Mouse (Mus musculus) intestine, embryonic 15.5 days (tissue): Measurements from ENCODE around the gene Mrpl10. TPM values are rescaled to one million over a fixed set of nuclear protein-coding genes. Genes with fewer than 3 reads are reported as not detected.

ENCODE experiments used
- ATAC-seq: fragments of 200-750 bp; cut with Nextera tagmentation; 2 replicates; pipeline ENCODE4 v1.8.0; 2017; ENCODE audit warnings: moderate TSS enrichment, moderate library complexity
- H3K27ac ChIP-seq: fragments of 300-500 bp; sonication (generic); 2 replicates; pipeline ENCODE4 v1.5.1; 2015; ENCODE audit warnings: mild to moderate bottlenecking, inconsistent platforms
- H3K27me3 ChIP-seq: fragments of 300-500 bp; sonication (generic); replicated peaks from 2 replicates; pipeline ENCODE4 v1.6.1; 2015; ENCODE audit warnings: inconsistent platforms
- H3K36me3 ChIP-seq: fragments of 300-500 bp; sonication (generic); 2 replicates; pipeline ENCODE4 v1.6.1; 2015; ENCODE audit warnings: inconsistent platforms
- H3K4me1 ChIP-seq: fragments of 300-500 bp; sonication (generic); replicated peaks from 2 replicates; pipeline ENCODE4 v1.6.1; 2015; ENCODE audit warnings: inconsistent platforms
- H3K4me2 ChIP-seq: fragments of 300-500 bp; sonication (generic); replicated peaks from 2 replicates; pipeline ENCODE4 v1.6.1; 2015; ENCODE audit warnings: mild to moderate bottlenecking, inconsistent platforms
- H3K4me3 ChIP-seq: fragments of 300-500 bp; sonication (generic); replicated peaks from 2 replicates; pipeline ENCODE4 v1.5.1; 2015; ENCODE audit warnings: inconsistent platforms
- H3K9ac ChIP-seq: fragments of 300-500 bp; sonication (generic); 2 replicates; pipeline ENCODE4 v1.6.1; 2015; ENCODE audit warnings: inconsistent platforms
- H3K9me3 ChIP-seq: fragments of 300-500 bp; sonication (generic); 2 replicates; pipeline ENCODE4 v1.6.1; 2016; ENCODE audit warnings: inconsistent platforms
- WGBS: fragments of 180-500 bp; shearing (Covaris S2); methylation state at CpG from one replicate; pipeline ENCODE4 v1.1.7; 2015; 5-methylcytosine and 5-hydroxymethylcytosine counted together
- polyA plus RNA-seq: library from polyadenylated mRNA; unstranded; fragments of >200 nt; fragmentation: Nextera tagmentation; extraction: Ambion mirVana; gene quantifications from 2 replicates; pipeline ENCODE4 v1.2.1, GENCODE M21; 2015

Gene Mrpl10
- polyA plus RNA-seq, 1 experiment from 2014 or later, result 86.9 TPM

GRCm38 (mm10) chr11:97017696-97018582, 23.4 kb upstream of the Mrpl10 start:
- H3K27ac ChIP-seq, result no peak overlapping the region
- H3K4me2 ChIP-seq, result peak overlapping the region; percentile 79
- no peak for ATAC-seq
- no peaks in the 10 kb centered on the region for H3K9me3 ChIP-seq
- H3K36me3 ChIP-seq, result no peaks in the 10 kb centered on the region
- peak overlapping the region; percentile 37 for H3K4me3 ChIP-seq
- 1% methylated on average over 36 of the region's 36 CpGs for WGBS
- peaks cover 40% of the 10 kb centered on the region for H3K4me1 ChIP-seq
- peaks cover 71% of the 10 kb centered on the region for H3K27me3 ChIP-seq
- H3K9ac ChIP-seq, result no peak overlapping the region

- Histone ChIP-seq H3K4me1 (peaks cover 37% of the 10 kb centered on the region), H3K9ac (no peak overlapping the region; the same call in 1 of the 2 replicates), H3K9me3 (no peaks in the 10 kb centered on the region), H3K27ac (no peak overlapping the region), H3K4me3 (peak overlapping the region; percentile 37), H3K27me3 (peaks cover 79% of the 10 kb centered on the region), H3K4me2 (peak overlapping the region; percentile 79), H3K36me3 (no peaks in the 10 kb centered on the region)
- ATAC-seq, result peak; percentile 41
- under 1% methylated on average over 65 of the region's 68 CpGs for WGBS
These were observed 22.6 kb upstream of the Mrpl10 start for GRCm38 (mm10) chr11:97018583-97019344.

GRCm38 (mm10) chr11:97019345-97019708, 22.0 kb upstream of the Mrpl10 start:
- no peaks in the 10 kb centered on the region for H3K9me3 ChIP-seq
- no peaks in the 10 kb centered on the region for H3K36me3 ChIP-seq
- H3K4me2 ChIP-seq, result peak overlapping the region; percentile 79
- ATAC-seq, result no peak
- no peak overlapping the region for H3K27ac ChIP-seq
- 12% methylated on average over 13 of the region's 13 CpGs for WGBS
- H3K9ac ChIP-seq, result no peak overlapping the region
- peak overlapping the region; percentile 37 for H3K4me3 ChIP-seq
- peaks cover 37% of the 10 kb centered on the region for H3K4me1 ChIP-seq
- peaks cover 85% of the 10 kb centered on the region for H3K27me3 ChIP-seq

- peaks cover 73% of the 10 kb centered on the region for H3K27me3 ChIP-seq
- H3K4me2 ChIP-seq, result peak overlapping the region; percentile 92
- H3K36me3 ChIP-seq, result no peaks in the 10 kb centered on the region
- H3K4me1 ChIP-seq, result peaks cover 45% of the 10 kb centered on the region
- H3K4me3 ChIP-seq, result peak overlapping the region; percentile 51
- H3K27ac ChIP-seq, result no peak overlapping the region
- 3% methylated on average over 27 of the region's 27 CpGs for WGBS
- H3K9me3 ChIP-seq, result no peaks in the 10 kb centered on the region
- no peak overlapping the region for H3K9ac ChIP-seq
- ATAC-seq, result no peak
These were observed 20.1 kb upstream of the Mrpl10 start for GRCm38 (mm10) chr11:97021121-97021765.

- H3K27ac ChIP-seq, result no peak overlapping the region
- H3K27me3 ChIP-seq, result peaks cover 66% of the 10 kb centered on the region
- H3K9ac ChIP-seq, result peak overlapping the region; percentile 58
- peak overlapping the region; percentile 51 for H3K4me3 ChIP-seq
- H3K4me1 ChIP-seq, result peaks cover 45% of the 10 kb centered on the region
- no peaks in the 10 kb centered on the region for H3K36me3 ChIP-seq
- peak; percentile 68 for ATAC-seq
- H3K4me2 ChIP-seq, result peak overlapping the region; percentile 92
- under 1% methylated on average over 50 of the region's 50 CpGs for WGBS
- no peaks in the 10 kb centered on the region for H3K9me3 ChIP-seq
These were observed 19.4 kb upstream of the Mrpl10 start for GRCm38 (mm10) chr11:97021873-97022484.

GRCm38 (mm10) chr11:97024977-97025376, 16.4 kb upstream of the Mrpl10 start:
- no peak overlapping the region for H3K9ac ChIP-seq
- no peak overlapping the region for H3K4me2 ChIP-seq
- peaks cover 24% of the 10 kb centered on the region for H3K4me1 ChIP-seq
- H3K36me3 ChIP-seq, result no peaks in the 10 kb centered on the region
- H3K27ac ChIP-seq, result no peak overlapping the region
- H3K9me3 ChIP-seq, result no peaks in the 10 kb centered on the region
- no peak for ATAC-seq
- peaks cover 43% of the 10 kb centered on the region for H3K27me3 ChIP-seq
- WGBS, result 55% methylated on average over 10 of the region's 10 CpGs
- H3K4me3 ChIP-seq, result no peak overlapping the region

GRCm38 (mm10) chr11:97025721-97026344, 15.5 kb upstream of the Mrpl10 start:
- Histone ChIP-seq H3K4me3 (peak overlapping the region; percentile 26), H3K4me2 (peak overlapping the region; percentile 63), H3K27ac (peak overlapping the region; percentile 74), H3K36me3 (no peaks in the 10 kb centered on the region), H3K4me1 (peaks cover 32% of the 10 kb centered on the region), H3K9me3 (no peaks in the 10 kb centered on the region), H3K9ac (peak overlapping the region; percentile 43), H3K27me3 (peaks cover 35% of the 10 kb centered on the region)
- ATAC-seq, result peak; percentile 41
- 5% methylated on average over 17 of the region's 17 CpGs for WGBS

- Histone ChIP-seq H3K27me3 (no peaks in the 10 kb centered on the region), H3K36me3 (peaks cover 3% of the 10 kb centered on the region; the same call in 1 of the 2 replicates), H3K9ac (peak within 1 kb of the TSS; percentile 71), H3K9me3 (no peaks in the 10 kb centered on the region), H3K4me2 (peak within 1 kb of the TSS; percentile 89), H3K27ac (peak within 1 kb of the TSS; percentile 71), H3K4me1 (peaks cover 17% of the 10 kb centered on the region), H3K4me3 (peak within 1 kb of the TSS; percentile 68)
- WGBS, result 2% methylated on average over 25 of the region's 25 CpGs
- peak; percentile 86 for ATAC-seq
These were observed 11.5 kb upstream of the Mrpl10 start, which contains the start of gene Scrn2 for GRCm38 (mm10) chr11:97029686-97030417. Scrn2 (plus strand) TSS chr11:97029938.

GRCm38 (mm10) chr11:97030426-97030825, 10.9 kb upstream of the Mrpl10 start:
- Histone ChIP-seq H3K4me3 (peak overlapping the region; percentile 68), H3K36me3 (peaks cover 3% of the 10 kb centered on the region; the same call in 1 of the 2 replicates), H3K4me1 (peaks cover 15% of the 10 kb centered on the region), H3K27me3 (no peaks in the 10 kb centered on the region), H3K27ac (peak overlapping the region; percentile 71; the same call in 1 of the 2 replicates), H3K9me3 (no peaks in the 10 kb centered on the region), H3K9ac (peak overlapping the region; percentile 71), H3K4me2 (peak overlapping the region; percentile 89)
- 16% methylated on average over 15 of the region's 15 CpGs for WGBS
- ATAC-seq, result peak; percentile 12

GRCm38 (mm10) chr11:97031977-97032376, 9.4 kb upstream of the Mrpl10 start:
- no peak overlapping the region for H3K4me2 ChIP-seq
- no peaks in the 10 kb centered on the region for H3K9me3 ChIP-seq
- ATAC-seq, result no peak
- WGBS, result 77% methylated on average over 12 of the region's 12 CpGs
- H3K36me3 ChIP-seq, result peaks cover 3% of the 10 kb centered on the region; the same call in 1 of the 2 replicates
- no peak overlapping the region for H3K9ac ChIP-seq
- peaks cover 9% of the 10 kb centered on the region for H3K4me1 ChIP-seq
- no peaks in the 10 kb centered on the region for H3K27me3 ChIP-seq
- no peak overlapping the region for H3K27ac ChIP-seq
- H3K4me3 ChIP-seq, result no peak overlapping the region

- H3K36me3 ChIP-seq, result peaks cover 3% of the 10 kb centered on the region; the same call in 1 of the 2 replicates
- H3K27me3 ChIP-seq, result no peaks in the 10 kb centered on the region
- 90% methylated on average over 4 of the region's 4 CpGs for WGBS
- H3K9ac ChIP-seq, result no peak overlapping the region
- no peaks in the 10 kb centered on the region for H3K9me3 ChIP-seq
- H3K4me1 ChIP-seq, result peaks cover 9% of the 10 kb centered on the region
- no peak overlapping the region for H3K27ac ChIP-seq
- no peak overlapping the region for H3K4me3 ChIP-seq
- no peak for ATAC-seq
- no peak overlapping the region for H3K4me2 ChIP-seq
These were observed 8.9 kb upstream of the Mrpl10 start for GRCm38 (mm10) chr11:97032499-97032898.
